Mouse (Mus musculus): Measurements from ENCODE around the gene Plcb4. TPM values are rescaled to one million over a fixed set of nuclear protein-coding genes. Genes with fewer than 3 reads are reported as not detected.
"Not testable (repeated sequence)": the region's sequence is repeated elsewhere in the genome, so short reads cannot be mapped to it uniquely, and the experiment has no call there.

The Plcb4 gene
- polyA plus RNA-seq, 1 experiment from 2014 or later, result 26.0 TPM

DNA sequence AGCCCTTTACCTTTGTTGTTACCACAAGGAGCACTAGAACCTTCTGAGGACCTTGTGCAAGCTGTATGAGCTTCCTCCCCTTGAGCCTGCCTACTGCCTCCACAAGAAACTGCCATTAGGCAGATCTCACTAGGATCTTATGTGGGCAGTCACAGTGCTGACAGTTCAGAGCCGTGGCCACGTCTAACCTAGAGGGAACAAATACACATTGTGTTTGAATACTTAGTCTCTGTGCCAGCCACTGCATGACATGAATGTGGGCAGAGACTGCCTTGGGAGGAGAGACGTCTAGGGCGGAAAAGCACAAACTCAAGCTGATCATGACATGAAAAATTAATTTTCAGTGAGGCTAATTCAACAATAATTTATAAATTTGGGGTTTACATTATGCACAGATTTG is 239.2 kb downstream of the Plcb4 start:
- no peak overlapping the region for H3K4me2 ChIP-seq
- ATAC-seq (ENCODE audit: extremely low read depth, insufficient number of reproducible peaks, low FRiP score, low TSS enrichment), result no peak
- no peaks in the 10 kb centered on the region for H3K9me3 ChIP-seq
- H3K9ac ChIP-seq, result no peak overlapping the region
- 60% methylated on average over 4 of the region's 4 CpGs for WGBS
- no peaks in the 10 kb centered on the region for H3K27me3 ChIP-seq (replicated peaks)
- peaks cover 48% of the 10 kb centered on the region for H3K4me1 ChIP-seq
- no peak overlapping the region for H3K27ac ChIP-seq (replicated peaks)
- no peak overlapping the region for H3K4me3 ChIP-seq
- no peaks in the 10 kb centered on the region for H3K36me3 ChIP-seq

- not testable (repeated sequence) for H3K9ac ChIP-seq; H3K9me3 ChIP-seq; ATAC-seq (ENCODE audit: extremely low read depth, insufficient number of reproducible peaks, low FRiP score, low TSS enrichment); H3K4me3 ChIP-seq; H3K27ac ChIP-seq (replicated peaks); H3K36me3 ChIP-seq; H3K4me2 ChIP-seq; H3K27me3 ChIP-seq (replicated peaks)
- H3K4me1 ChIP-seq, result peaks cover 53% of the 10 kb centered on the region
- 68% methylated on average over 4 of the region's 4 CpGs for WGBS
Measured at GRCm38 (mm10) chr2:135899931-135900330, 241.1 kb downstream of the Plcb4 start.

DNA sequence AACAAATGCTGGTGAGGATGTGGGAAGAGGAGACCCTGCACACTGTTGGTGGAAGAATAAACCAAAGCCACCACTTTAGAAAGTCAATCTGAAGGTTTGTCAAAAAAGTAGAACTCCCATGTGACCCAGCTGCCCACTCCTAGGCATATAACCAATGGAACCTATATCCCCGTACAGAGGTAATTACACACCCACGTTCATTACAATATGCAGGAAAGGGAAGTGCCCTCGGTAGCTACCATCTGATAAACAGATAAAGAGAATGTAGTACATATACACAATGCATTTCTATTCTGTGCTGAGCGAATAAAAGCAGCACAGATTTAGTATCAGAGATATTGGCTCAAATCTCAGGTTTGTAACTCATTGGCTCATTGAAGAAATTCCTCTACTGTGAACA is 242.2 kb downstream of the Plcb4 start:
- no peaks in the 10 kb centered on the region for H3K27me3 ChIP-seq (replicated peaks)
- no peaks in the 10 kb centered on the region for H3K9me3 ChIP-seq
- no peaks in the 10 kb centered on the region for H3K36me3 ChIP-seq
- no peak for ATAC-seq (ENCODE audit: extremely low read depth, insufficient number of reproducible peaks, low FRiP score, low TSS enrichment)
- 82% methylated on average over 4 of the region's 4 CpGs for WGBS
- H3K27ac ChIP-seq (replicated peaks), result no peak overlapping the region
- H3K4me2 ChIP-seq, result no peak overlapping the region
- H3K4me1 ChIP-seq, result peaks cover 57% of the 10 kb centered on the region
- H3K4me3 ChIP-seq, result no peak overlapping the region
- H3K9ac ChIP-seq, result no peak overlapping the region

DNA sequence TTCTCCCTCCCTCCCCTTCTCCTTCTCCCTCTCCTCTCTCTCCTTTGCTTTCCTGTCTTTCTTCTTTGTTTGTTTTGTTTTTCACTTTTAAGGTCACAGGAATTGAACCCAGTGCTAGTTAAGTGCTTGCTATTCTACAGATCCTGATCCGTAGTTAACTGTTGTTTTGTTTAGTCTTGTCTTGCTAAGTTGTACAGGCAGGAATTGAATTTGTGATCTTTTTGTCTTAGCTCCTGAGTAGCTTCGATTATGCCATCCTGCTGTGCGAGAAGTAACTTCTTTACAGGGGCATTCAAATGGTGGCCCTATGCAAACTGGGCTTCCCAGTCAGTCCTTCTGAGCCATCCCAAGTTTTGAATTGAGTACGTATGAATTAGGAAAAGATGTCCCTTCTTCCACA is 245.5 kb downstream of the Plcb4 start:
- ATAC-seq (ENCODE audit: extremely low read depth, insufficient number of reproducible peaks, low FRiP score, low TSS enrichment), result no peak
- H3K9ac ChIP-seq, result no peak overlapping the region
- H3K36me3 ChIP-seq, result no peaks in the 10 kb centered on the region
- WGBS, result 77% methylated on average over 4 of the region's 4 CpGs
- no peaks in the 10 kb centered on the region for H3K27me3 ChIP-seq (replicated peaks)
- no peaks in the 10 kb centered on the region for H3K9me3 ChIP-seq
- H3K27ac ChIP-seq (replicated peaks), result peak overlapping the region; percentile 82; the same call in 1 of the 2 replicates
- no peak overlapping the region for H3K4me2 ChIP-seq
- no peak overlapping the region for H3K4me3 ChIP-seq
- H3K4me1 ChIP-seq, result peaks cover 39% of the 10 kb centered on the region

- Histone ChIP-seq H3K9me3 (no peaks in the 10 kb centered on the region), H3K4me3 (no peak overlapping the region), H3K9ac (no peak overlapping the region), H3K27ac (replicated peaks) (no peak overlapping the region), H3K4me1 (peaks cover 34% of the 10 kb centered on the region), H3K27me3 (replicated peaks) (no peaks in the 10 kb centered on the region), H3K36me3 (no peaks in the 10 kb centered on the region), H3K4me2 (no peak overlapping the region)
- WGBS, result 67% methylated on average over 4 of the region's 4 CpGs
- no peak for ATAC-seq (ENCODE audit: extremely low read depth, insufficient number of reproducible peaks, low FRiP score, low TSS enrichment)
Measured at GRCm38 (mm10) chr2:135904791-135905190, 246.0 kb downstream of the Plcb4 start.

GRCm38 (mm10) chr2:135914343-135915261 is 255.8 kb downstream of the Plcb4 start:
- peaks cover 47% of the 10 kb centered on the region for H3K4me1 ChIP-seq
- peak overlapping the region; percentile 61 for H3K27ac ChIP-seq (replicated peaks)
- no peak for ATAC-seq (ENCODE audit: extremely low read depth, insufficient number of reproducible peaks, low FRiP score, low TSS enrichment)
- H3K9ac ChIP-seq, result no peak overlapping the region
- 48% methylated on average over 8 of the region's 8 CpGs for WGBS
- 0 out of 2 replicates have a peak, but pooled peaks cover 3% of the 10 kb centered on the region for H3K36me3 ChIP-seq
- no peak overlapping the region for H3K4me3 ChIP-seq
- no peak overlapping the region for H3K4me2 ChIP-seq
- no peaks in the 10 kb centered on the region for H3K9me3 ChIP-seq
- no peaks in the 10 kb centered on the region for H3K27me3 ChIP-seq (replicated peaks)

GRCm38 (mm10) chr2:135915928-135916327 is 257.1 kb downstream of the Plcb4 start:
- no peaks in the 10 kb centered on the region for H3K36me3 ChIP-seq
- peak overlapping the region; percentile 33 for H3K4me2 ChIP-seq
- peak overlapping the region; percentile 61; the same call in 1 of the 2 replicates for H3K27ac ChIP-seq (replicated peaks)
- 33% methylated on average over 10 of the region's 10 CpGs for WGBS
- no peak overlapping the region for H3K4me3 ChIP-seq
- H3K9ac ChIP-seq, result no peak overlapping the region
- H3K9me3 ChIP-seq, result no peaks in the 10 kb centered on the region
- peaks cover 54% of the 10 kb centered on the region for H3K4me1 ChIP-seq
- no peak for ATAC-seq (ENCODE audit: extremely low read depth, insufficient number of reproducible peaks, low FRiP score, low TSS enrichment)
- H3K27me3 ChIP-seq (replicated peaks), result no peaks in the 10 kb centered on the region

GRCm38 (mm10) chr2:135917000-135917399 is 258.2 kb downstream of the Plcb4 start:
- 64% methylated on average over 3 of the region's 3 CpGs for WGBS
- Histone ChIP-seq H3K36me3 (no peaks in the 10 kb centered on the region; the same call in 1 of the 2 replicates), H3K4me2 (no peak overlapping the region), H3K4me3 (no peak overlapping the region), H3K4me1 (peaks cover 56% of the 10 kb centered on the region), H3K27ac (replicated peaks) (no peak overlapping the region), H3K9me3 (no peaks in the 10 kb centered on the region), H3K9ac (no peak overlapping the region), H3K27me3 (replicated peaks) (no peaks in the 10 kb centered on the region)
- no peak for ATAC-seq (ENCODE audit: extremely low read depth, insufficient number of reproducible peaks, low FRiP score, low TSS enrichment)

DNA sequence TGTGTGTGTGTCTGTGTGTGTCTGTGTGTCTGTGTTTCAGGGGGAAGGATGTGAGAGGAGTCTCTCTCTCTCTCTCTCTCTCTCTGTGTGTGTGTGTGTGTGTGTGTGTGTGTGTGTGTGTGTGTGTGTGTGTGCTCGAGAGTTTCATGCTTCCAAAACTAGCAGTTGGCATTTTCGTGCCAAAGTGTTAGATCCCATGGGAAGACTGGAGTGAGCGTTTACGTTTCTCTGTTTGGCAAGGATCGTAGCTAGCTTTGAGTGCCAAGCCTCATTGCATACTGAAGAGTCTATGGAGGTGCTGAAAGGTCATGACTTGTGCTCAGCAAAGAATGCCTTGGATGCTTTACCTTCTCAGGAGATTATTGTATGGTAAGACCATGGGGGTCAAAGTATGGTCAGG is 259.3 kb downstream of the Plcb4 start:
- WGBS, result 59% methylated on average over 5 of the region's 5 CpGs
- H3K4me2 ChIP-seq, result no peak overlapping the region
- no peaks in the 10 kb centered on the region for H3K9me3 ChIP-seq
- H3K27ac ChIP-seq (replicated peaks), result no peak overlapping the region
- no peaks in the 10 kb centered on the region for H3K27me3 ChIP-seq (replicated peaks)
- no peak for ATAC-seq (ENCODE audit: extremely low read depth, insufficient number of reproducible peaks, low FRiP score, low TSS enrichment)
- no peak overlapping the region for H3K9ac ChIP-seq
- H3K4me1 ChIP-seq, result peaks cover 56% of the 10 kb centered on the region
- H3K36me3 ChIP-seq, result no peaks in the 10 kb centered on the region; the same call in 1 of the 2 replicates
- no peak overlapping the region for H3K4me3 ChIP-seq

DNA sequence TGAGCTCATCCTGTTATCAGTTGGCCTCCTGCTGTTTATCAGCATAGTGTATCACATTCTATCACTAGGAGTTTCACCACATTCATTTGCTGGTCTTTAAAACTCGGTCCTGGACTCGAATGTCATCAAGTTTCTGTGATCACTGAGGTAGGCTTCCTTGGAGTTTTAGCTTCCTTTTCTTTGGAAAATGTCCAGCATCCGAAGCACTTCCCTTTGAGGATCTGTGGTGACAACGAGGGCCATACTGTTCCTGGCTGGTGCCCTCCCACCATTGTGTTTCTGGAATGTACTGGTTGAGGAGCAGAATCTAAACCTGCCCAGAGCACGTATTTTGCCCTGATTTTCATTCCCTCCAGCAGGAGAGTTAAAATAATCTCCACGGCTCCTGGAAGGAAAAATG is 260.8 kb downstream of the Plcb4 start:
- 33% methylated on average over 6 of the region's 6 CpGs for WGBS
- Histone ChIP-seq H3K27me3 (replicated peaks) (no peaks in the 10 kb centered on the region), H3K36me3 (no peaks in the 10 kb centered on the region; the same call in 1 of the 2 replicates), H3K4me3 (no peak overlapping the region), H3K9me3 (no peaks in the 10 kb centered on the region), H3K9ac (no peak overlapping the region), H3K4me1 (peaks cover 41% of the 10 kb centered on the region), H3K27ac (replicated peaks) (no peak overlapping the region), H3K4me2 (no peak overlapping the region)
- ATAC-seq (ENCODE audit: extremely low read depth, insufficient number of reproducible peaks, low FRiP score, low TSS enrichment), result no peak

DNA sequence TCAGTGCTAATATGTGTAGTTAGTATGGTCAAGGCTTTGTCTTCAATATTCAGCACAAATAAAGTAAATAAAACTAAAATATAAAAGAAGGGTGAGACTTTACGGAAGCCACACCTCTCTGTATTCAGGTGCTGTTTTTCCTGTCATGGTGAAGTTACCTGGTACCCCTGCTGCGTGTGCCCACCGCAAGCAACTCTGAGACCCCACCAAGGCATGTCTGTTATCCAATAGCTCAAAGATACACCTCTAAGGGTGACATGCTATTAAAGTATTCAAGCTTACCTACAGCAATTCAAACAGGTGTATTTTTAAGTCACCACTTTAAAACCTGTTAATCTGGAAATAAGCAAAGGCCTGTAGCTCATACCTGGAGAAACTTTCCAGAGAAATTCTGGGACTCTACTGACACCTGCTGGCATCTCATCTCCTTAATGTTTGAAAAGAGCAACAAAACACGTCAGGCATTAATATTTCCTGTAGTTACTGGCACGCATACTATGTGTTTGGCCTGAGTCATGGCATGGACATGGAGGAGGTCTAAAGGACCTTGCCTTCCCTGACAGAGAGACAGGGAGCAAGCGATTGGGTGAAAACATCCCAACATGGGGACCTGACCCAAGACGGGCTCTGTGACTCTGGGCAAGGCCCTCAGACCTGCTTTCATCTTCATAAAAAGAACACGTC is 268.0 kb downstream of the Plcb4 start:
- H3K27me3 ChIP-seq (replicated peaks), result no peaks in the 10 kb centered on the region
- 0 out of 2 replicates have a peak, but pooled peaks cover 6% of the 10 kb centered on the region for H3K4me1 ChIP-seq
- H3K9ac ChIP-seq, result no peak overlapping the region
- H3K9me3 ChIP-seq, result no peaks in the 10 kb centered on the region
- no peak for ATAC-seq (ENCODE audit: extremely low read depth, insufficient number of reproducible peaks, low FRiP score, low TSS enrichment)
- H3K4me2 ChIP-seq, result no peak overlapping the region
- no peak overlapping the region for H3K27ac ChIP-seq (replicated peaks)
- no peak overlapping the region for H3K4me3 ChIP-seq
- H3K36me3 ChIP-seq, result no peaks in the 10 kb centered on the region; the same call in 1 of the 2 replicates
- WGBS, result 60% methylated on average over 8 of the region's 8 CpGs
